Mouse (Mus musculus) stomach, embryonic 15.5 days (tissue): Measurements from ENCODE around the gene Cdc42ep4. TPM values are rescaled to one million over a fixed set of nuclear protein-coding genes. Genes with fewer than 3 reads are reported as not detected.

Experiments used
- ATAC-seq: fragments of 200-750 bp; cut with Nextera tagmentation; 2 replicates; pipeline ENCODE4 v1.8.0; 2017; ENCODE audit warnings: low read depth, moderate number of reproducible peaks, moderate TSS enrichment; ENCODE audit not compliant: insufficient read depth, low FRiP score
- H3K27ac ChIP-seq: fragments of 300-500 bp; sonication (generic); 2 replicates; pipeline ENCODE4 v1.5.1; 2015; ENCODE audit warnings: mild to moderate bottlenecking, inconsistent platforms
- H3K27me3 ChIP-seq: fragments of 300-500 bp; sonication (generic); replicated peaks from 2 replicates; pipeline ENCODE4 v1.6.1; 2015; ENCODE audit warnings: inconsistent platforms
- H3K36me3 ChIP-seq: fragments of 300-500 bp; sonication (generic); 2 replicates; pipeline ENCODE4 v1.6.1; 2015; ENCODE audit warnings: inconsistent platforms
- H3K4me1 ChIP-seq: fragments of 300-500 bp; sonication (generic); 2 replicates; pipeline ENCODE4 v1.6.1; 2015; ENCODE audit warnings: inconsistent platforms
- H3K4me2 ChIP-seq: fragments of 300-500 bp; sonication (generic); 2 replicates; pipeline ENCODE4 v1.6.1; 2015; ENCODE audit warnings: mild to moderate bottlenecking, inconsistent platforms
- H3K4me3 ChIP-seq: fragments of 300-500 bp; sonication (generic); replicated peaks from 2 replicates; pipeline ENCODE4 v1.5.1; 2015; ENCODE audit warnings: inconsistent platforms
- H3K9ac ChIP-seq: fragments of 300-500 bp; sonication (generic); 2 replicates; pipeline ENCODE4 v1.6.1; 2015; ENCODE audit warnings: inconsistent platforms
- H3K9me3 ChIP-seq: fragments of 300-500 bp; sonication (generic); 2 replicates; pipeline ENCODE4 v1.6.1; 2016; ENCODE audit warnings: inconsistent platforms
- WGBS: fragments of 180-500 bp; shearing (Covaris S2); methylation state at CpG from one replicate; pipeline ENCODE4 v1.1.7; 2015; 5-methylcytosine and 5-hydroxymethylcytosine counted together
- polyA plus RNA-seq: library from polyadenylated mRNA; unstranded; fragments of >200 nt; fragmentation: Nextera tagmentation; extraction: Ambion mirVana; gene quantifications from 2 replicates; pipeline ENCODE4 v1.2.1, GENCODE M21; 2015

Cdc42ep4 gene
- polyA plus RNA-seq, 1 experiment from 2014 or later: 51.6 TPM

GRCm38 (mm10) chr11:113742998-113743397 is 8.7 kb downstream of the Cdc42ep4 start:
- no peak overlapping the region for H3K9ac ChIP-seq
- 94% methylated on average over 1 of the region's 1 CpGs for WGBS
- ATAC-seq: no peak
- H3K4me3 ChIP-seq: no peak overlapping the region
- no peak overlapping the region for H3K27ac ChIP-seq
- no peaks in the 10 kb centered on the region for H3K9me3 ChIP-seq
- H3K27me3 ChIP-seq: no peaks in the 10 kb centered on the region
- H3K36me3 ChIP-seq: peaks cover 23% of the 10 kb centered on the region; the same call in 1 of the 2 replicates
- H3K4me2 ChIP-seq: no peak overlapping the region
- H3K4me1 ChIP-seq: peaks cover 37% of the 10 kb centered on the region

GRCm38 (mm10) chr11:113740100-113740499 is 11.6 kb downstream of the Cdc42ep4 start:
- Histone ChIP-seq H3K4me1 (peaks cover 44% of the 10 kb centered on the region), H3K27me3 (no peaks in the 10 kb centered on the region), H3K4me3 (no peak overlapping the region), H3K36me3 (peaks cover 16% of the 10 kb centered on the region; the same call in 1 of the 2 replicates), H3K27ac (peak overlapping the region; percentile 1; the same call in 1 of the 2 replicates), H3K9me3 (no peaks in the 10 kb centered on the region), H3K9ac (no peak overlapping the region), H3K4me2 (no peak overlapping the region)
- 51% methylated on average over 7 of the region's 7 CpGs for WGBS
- no peak for ATAC-seq

GRCm38 (mm10) chr11:113739213-113739612 is 12.5 kb downstream of the Cdc42ep4 start:
- 0 out of 2 replicates have a peak, but pooled peaks have one; percentile 33 for ATAC-seq
- no peak overlapping the region; the same call in 1 of the 2 replicates for H3K27ac ChIP-seq

GRCm38 (mm10) chr11:113737912-113738311 is 13.8 kb downstream of the Cdc42ep4 start:
- H3K4me1 ChIP-seq: peaks cover 65% of the 10 kb centered on the region

More at GRCm38 (mm10) chr11:113739213-113739612, 12.5 kb downstream of the Cdc42ep4 start:
- Histone ChIP-seq H3K9me3 (no peaks in the 10 kb centered on the region), H3K4me3 (no peak overlapping the region), H3K4me2 (no peak overlapping the region), H3K4me1 (peaks cover 52% of the 10 kb centered on the region), H3K9ac (no peak overlapping the region), H3K27me3 (no peaks in the 10 kb centered on the region), H3K36me3 (peaks cover 16% of the 10 kb centered on the region; the same call in 1 of the 2 replicates)
- 64% methylated on average over 8 of the region's 8 CpGs for WGBS

GRCm38 (mm10) chr11:113737553-113737854 is 14.2 kb downstream of the Cdc42ep4 start:
- Histone ChIP-seq H3K4me3 (no peak overlapping the region), H3K9ac (no peak overlapping the region), H3K27ac (no peak overlapping the region; the same call in 1 of the 2 replicates), H3K4me1 (peaks cover 70% of the 10 kb centered on the region), H3K9me3 (no peaks in the 10 kb centered on the region), H3K36me3 (peaks cover 5% of the 10 kb centered on the region; the same call in 1 of the 2 replicates), H3K27me3 (no peaks in the 10 kb centered on the region), H3K4me2 (no peak overlapping the region)
- WGBS: 57% methylated on average over 3 of the region's 3 CpGs
- ATAC-seq: no peak

More at GRCm38 (mm10) chr11:113737912-113738311, 13.8 kb downstream of the Cdc42ep4 start:
- Histone ChIP-seq H3K9me3 (no peaks in the 10 kb centered on the region), H3K36me3 (peaks cover 9% of the 10 kb centered on the region; the same call in 1 of the 2 replicates), H3K9ac (no peak overlapping the region), H3K27me3 (no peaks in the 10 kb centered on the region), H3K27ac (no peak overlapping the region; the same call in 1 of the 2 replicates), H3K4me3 (no peak overlapping the region), H3K4me2 (no peak overlapping the region)
- WGBS: 73% methylated on average over 8 of the region's 8 CpGs
- no peak for ATAC-seq

DNA sequence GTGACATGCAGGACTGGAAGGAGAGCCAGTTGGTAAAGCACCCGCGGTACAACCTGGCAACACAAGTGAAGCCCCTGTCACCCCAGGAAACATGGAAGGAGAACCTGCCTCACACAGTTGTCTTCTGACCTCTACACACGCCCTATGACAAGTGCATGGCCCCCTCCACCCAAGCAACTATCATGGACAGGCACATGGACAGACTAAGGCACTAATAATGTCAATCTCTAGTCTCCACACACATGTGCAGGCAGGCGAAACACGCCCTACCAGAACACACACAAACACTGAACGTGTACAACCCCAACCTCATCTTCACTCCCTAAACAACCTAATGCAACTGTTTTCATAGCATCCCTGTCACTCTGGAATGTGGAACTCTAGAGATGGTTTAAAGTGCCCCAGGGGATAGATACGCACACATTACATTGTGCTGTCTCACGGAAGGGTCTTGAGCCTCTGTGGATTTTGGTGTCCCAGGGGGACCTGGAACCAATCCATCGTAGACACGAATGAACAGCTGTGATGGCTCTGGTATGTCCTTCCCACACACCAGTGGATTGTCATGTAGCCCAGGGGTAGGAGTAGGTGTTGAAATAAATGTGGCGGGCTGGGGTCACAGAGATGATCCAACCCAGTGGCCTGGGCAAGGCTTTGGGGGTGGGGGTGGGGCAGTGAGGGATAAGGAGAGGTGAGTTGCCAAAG is 14.7 kb downstream of the Cdc42ep4 start:
- H3K27me3 ChIP-seq: no peaks in the 10 kb centered on the region
- H3K4me3 ChIP-seq: no peak overlapping the region
- no peak overlapping the region for H3K27ac ChIP-seq
- ATAC-seq: no peak
- H3K9ac ChIP-seq: no peak overlapping the region
- H3K4me2 ChIP-seq: no peak overlapping the region
- H3K36me3 ChIP-seq: no peaks in the 10 kb centered on the region; the same call in 1 of the 2 replicates
- H3K9me3 ChIP-seq: no peaks in the 10 kb centered on the region
- H3K4me1 ChIP-seq: peaks cover 72% of the 10 kb centered on the region
- 67% methylated on average over 11 of the region's 11 CpGs for WGBS

DNA sequence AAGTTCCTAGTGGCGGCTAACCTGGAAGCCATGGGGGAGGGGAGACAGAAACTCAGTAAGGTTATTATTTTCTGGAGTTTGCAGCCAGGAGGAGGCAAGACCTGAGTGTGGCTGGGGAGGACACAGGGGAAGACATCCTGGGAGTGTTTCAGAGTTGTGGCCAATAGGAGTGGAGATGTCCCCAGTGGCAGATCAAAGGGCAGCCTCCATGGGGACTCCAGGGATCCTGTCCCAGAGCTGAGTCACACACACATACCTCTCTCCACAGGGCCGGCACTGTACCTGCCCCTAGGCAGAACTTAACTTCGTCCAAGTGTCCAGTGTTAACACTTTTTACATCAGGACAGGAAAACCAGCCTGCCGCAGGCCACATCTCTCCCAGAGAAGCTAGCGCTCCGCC is 16.5 kb downstream of the Cdc42ep4 start:
- Histone ChIP-seq H3K36me3 (no peaks in the 10 kb centered on the region; the same call in 1 of the 2 replicates), H3K9ac (no peak overlapping the region), H3K27me3 (no peaks in the 10 kb centered on the region), H3K4me2 (no peak overlapping the region), H3K4me3 (no peak overlapping the region), H3K4me1 (peaks cover 88% of the 10 kb centered on the region), H3K27ac (peak overlapping the region; percentile 86), H3K9me3 (no peaks in the 10 kb centered on the region)
- no peak for ATAC-seq
- 50% methylated on average over 6 of the region's 6 CpGs for WGBS

DNA sequence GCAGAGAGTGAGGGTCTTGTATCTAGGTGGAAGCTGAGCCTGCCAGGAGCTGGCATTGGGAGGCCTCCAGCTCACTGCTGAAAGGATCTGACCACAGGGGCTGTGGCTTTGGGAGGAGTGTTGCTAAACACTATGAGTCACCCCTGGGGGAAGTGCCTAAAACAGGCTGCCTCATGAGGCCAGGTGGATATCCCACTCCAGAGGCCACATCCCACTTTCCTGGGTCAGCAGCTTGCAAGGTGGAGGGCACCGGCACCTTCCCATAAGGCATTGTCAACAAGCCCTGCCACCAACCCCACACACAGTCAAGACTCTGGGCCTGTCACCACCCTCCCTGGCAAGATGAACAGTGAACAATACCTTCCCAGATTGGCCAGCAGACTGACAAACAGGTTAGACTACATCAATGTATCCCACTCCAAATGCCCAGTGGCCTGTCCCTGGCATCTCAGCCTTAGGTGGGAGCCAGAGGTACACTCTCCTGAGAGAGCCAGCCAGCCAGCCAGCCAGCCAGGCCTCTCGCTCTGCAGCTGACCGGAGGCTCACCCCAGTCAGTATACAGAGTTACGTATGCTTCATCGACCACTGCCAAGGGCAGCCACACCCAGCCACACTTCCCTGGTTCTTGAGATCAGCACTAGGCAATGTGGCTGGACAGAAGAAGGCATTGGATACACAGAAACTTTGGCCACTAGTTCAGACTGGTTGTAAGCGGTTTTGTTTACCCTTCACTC is 17.9 kb downstream of the Cdc42ep4 start:
- Histone ChIP-seq H3K9ac (no peak overlapping the region), H3K4me3 (no peak overlapping the region), H3K27ac (peak overlapping the region; percentile 86), H3K36me3 (peaks cover 8% of the 10 kb centered on the region), H3K9me3 (no peaks in the 10 kb centered on the region), H3K27me3 (no peaks in the 10 kb centered on the region), H3K4me1 (peaks cover 77% of the 10 kb centered on the region), H3K4me2 (peak overlapping the region; percentile 37)
- peak; percentile 87 for ATAC-seq
- 24% methylated on average over 6 of the region's 6 CpGs for WGBS

GRCm38 (mm10) chr11:113731945-113732612 is 19.6 kb downstream of the Cdc42ep4 start:
- no peaks in the 10 kb centered on the region for H3K9me3 ChIP-seq
- peaks cover 76% of the 10 kb centered on the region for H3K4me1 ChIP-seq
- ATAC-seq: no peak
- no peak overlapping the region for H3K27ac ChIP-seq
- H3K4me2 ChIP-seq: no peak overlapping the region
- peaks cover 22% of the 10 kb centered on the region for H3K36me3 ChIP-seq
- 85% methylated on average over 10 of the region's 10 CpGs for WGBS
- H3K9ac ChIP-seq: no peak overlapping the region
- no peak overlapping the region for H3K4me3 ChIP-seq
- no peaks in the 10 kb centered on the region for H3K27me3 ChIP-seq

DNA sequence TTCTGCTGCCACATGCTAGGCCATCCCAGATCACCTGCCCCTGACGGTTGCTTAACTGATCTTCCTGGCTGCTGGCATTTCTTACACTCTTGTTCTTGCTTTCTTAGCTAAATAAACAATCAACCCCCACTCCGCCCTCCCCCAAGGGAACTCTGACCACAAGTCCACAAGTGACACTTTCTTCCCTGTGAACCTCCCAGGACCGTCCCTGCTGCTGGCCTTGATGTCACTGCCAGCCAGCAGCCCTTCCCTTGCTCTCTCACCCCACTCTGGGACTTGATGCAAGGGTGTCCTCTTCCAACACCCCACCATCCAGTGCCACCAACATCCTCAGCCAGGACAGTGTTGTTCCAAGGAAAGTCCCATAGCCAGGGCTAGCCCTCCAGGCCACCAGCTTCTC is 20.8 kb downstream of the Cdc42ep4 start:
- H3K27ac ChIP-seq: no peak overlapping the region; the same call in 1 of the 2 replicates

GRCm38 (mm10) chr11:113729917-113730316 is 21.8 kb downstream of the Cdc42ep4 start:
- peaks cover 33% of the 10 kb centered on the region for H3K36me3 ChIP-seq
- peak overlapping the region; percentile 13; the same call in 1 of the 2 replicates for H3K27ac ChIP-seq
- no peaks in the 10 kb centered on the region for H3K27me3 ChIP-seq
- H3K4me1 ChIP-seq: peaks cover 58% of the 10 kb centered on the region
- H3K4me2 ChIP-seq: no peak overlapping the region
- no peak overlapping the region for H3K4me3 ChIP-seq
- H3K9ac ChIP-seq: no peak overlapping the region
- no peaks in the 10 kb centered on the region for H3K9me3 ChIP-seq
- no peak for ATAC-seq
- 49% methylated on average over 8 of the region's 8 CpGs for WGBS

More for the DNA sequence above, 20.8 kb downstream of the Cdc42ep4 start:
- H3K4me1 ChIP-seq: peaks cover 67% of the 10 kb centered on the region
- H3K4me2 ChIP-seq: no peak overlapping the region
- WGBS: 54% methylated on average over 3 of the region's 3 CpGs
- H3K36me3 ChIP-seq: peaks cover 29% of the 10 kb centered on the region
- H3K9ac ChIP-seq: no peak overlapping the region
- H3K4me3 ChIP-seq: no peak overlapping the region
- H3K27me3 ChIP-seq: no peaks in the 10 kb centered on the region
- ATAC-seq: no peak
- H3K9me3 ChIP-seq: no peaks in the 10 kb centered on the region
